ENCODE assay signal across 14 mouse cellular contexts in the genomic region with DNA sequence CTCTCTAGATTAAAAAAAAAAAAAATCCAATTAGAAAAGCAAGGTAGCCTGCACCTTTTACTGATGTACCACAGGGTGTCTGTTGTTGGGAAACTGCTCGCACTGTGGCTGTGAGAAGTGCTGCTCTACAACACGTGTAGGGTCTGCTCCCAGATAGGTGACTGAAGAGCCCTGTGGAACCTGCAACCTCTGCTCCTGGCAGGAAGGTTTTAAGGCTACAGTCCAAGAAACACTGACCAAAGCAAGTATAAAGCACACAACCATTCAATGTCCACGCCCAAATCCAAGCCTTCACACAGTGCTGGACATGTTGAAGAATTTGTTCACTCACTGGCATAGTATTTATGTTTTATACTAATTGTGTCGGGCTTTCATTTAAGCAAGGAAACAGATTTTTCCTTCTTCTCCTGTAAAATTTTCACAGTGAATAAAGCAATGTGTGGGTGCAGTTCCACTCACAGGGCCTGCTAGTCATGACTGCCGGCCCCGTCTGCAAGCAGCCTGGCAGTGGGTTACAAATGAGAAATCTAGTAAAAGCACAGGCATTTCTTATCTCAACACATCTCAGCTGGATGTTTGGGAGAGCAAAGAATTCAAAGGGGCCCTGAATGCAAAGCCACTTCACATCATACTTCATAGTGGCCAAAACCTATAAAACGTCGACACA.
DNase-seq lines count a peak whose midpoint lies in the region; ATAC-seq and TF ChIP-seq lines count a peak whose summit lies in the region.
"Had no signal": no experiment of that assay in that cellular context is flagged by ENCODE, and none has a peak within 500 bp of the region (broad histone marks: within the 10 kb centered on the region; RNA-seq: fewer than 3 reads in every experiment).

No protein-coding gene starts in this region.

- no peak for TF ChIP-seq CTCF in forebrain, postnatal 0 days (IDR thresholded peaks at IDR 0.05; ENCODE audit: low read depth)
- TF ChIP-seq CTCF in embryonic fibroblast, embryonic 13.5 days (IDR thresholded peaks at IDR 0.05; ENCODE audit: borderline replicate concordance, insufficient read depth, low read length), result no peak

- H3K4me2 ChIP-seq in forebrain, postnatal 0 days (ENCODE audit: low read depth), result no peak overlapping the region
- H3K4me2 ChIP-seq in forebrain, embryonic 16.5 days (ENCODE audit: low read length), result no peak overlapping the region
- no peak overlapping the region for H3K4me2 ChIP-seq in hindbrain, embryonic 11.5 days (replicated peaks; ENCODE audit: low read depth, low read length)
- no peak overlapping the region for H3K4me2 ChIP-seq in hindbrain, embryonic 13.5 days
- H3K4me2 ChIP-seq in limb, embryonic 12.5 days, result no peak overlapping the region
- H3K4me2 ChIP-seq: embryonic facial prominence, embryonic 15.5 days; midbrain, embryonic 11.5 days had no signal

- 58% methylated on average over 8 of the region's 8 CpGs for WGBS in forebrain, postnatal 0 days
- WGBS in forebrain, embryonic 16.5 days, result 75% methylated on average over 8 of the region's 8 CpGs
- 83% methylated on average over 8 of the region's 8 CpGs for WGBS in hindbrain, embryonic 11.5 days
- WGBS in hindbrain, embryonic 13.5 days, result 79% methylated on average over 8 of the region's 8 CpGs
- WGBS in limb, embryonic 12.5 days, result 59% methylated on average over 8 of the region's 8 CpGs
- WGBS in limb, embryonic 10.5 days, result 84% methylated on average over 8 of the region's 8 CpGs

- peak overlapping the region; percentile 9; the same call in 1 of the 2 replicates for H3K27ac ChIP-seq in forebrain, postnatal 0 days (ENCODE audit: low read depth, low read length)
- H3K27ac ChIP-seq in forebrain, embryonic 16.5 days (ENCODE audit: low read length), result no peak overlapping the region
- H3K27ac ChIP-seq in hindbrain, embryonic 11.5 days (ENCODE audit: low read depth, low read length), result 0 out of 2 replicates have a peak overlapping the region, but pooled peaks have one; percentile 13
- H3K27ac ChIP-seq in hindbrain, embryonic 13.5 days, result no peak overlapping the region; the same call in 1 of the 2 replicates
- H3K27ac ChIP-seq in limb, embryonic 12.5 days, result peak overlapping the region; percentile 70
- no peak overlapping the region for H3K27ac ChIP-seq in limb, embryonic 10.5 days
- H3K27ac ChIP-seq in embryonic fibroblast, embryonic 13.5 days (ENCODE audit: insufficient read depth, low read length), result peak overlapping the region; percentile 89
- H3K27ac ChIP-seq: embryonic facial prominence, embryonic 15.5 days had no signal

- ATAC-seq in forebrain, postnatal 0 days, result peak; percentile 14; the same call in 1 of the 2 replicates
- ATAC-seq in forebrain, embryonic 16.5 days, result no peak
- ATAC-seq in hindbrain, embryonic 11.5 days (ENCODE audit: low FRiP score), result no peak
- no peak for ATAC-seq in hindbrain, embryonic 13.5 days (ENCODE audit: low FRiP score)
- no peak for ATAC-seq in limb, embryonic 12.5 days (ENCODE audit: insufficient number of reproducible peaks, insufficient read depth, low FRiP score, low TSS enrichment, low read depth)
- ATAC-seq: inflammation-experienced regulatory T-cells, adult 6 months; Patski had no signal

- H3K4me3 ChIP-seq in forebrain, postnatal 0 days (ENCODE audit: low read depth, low read length), result no peak overlapping the region
- no peak overlapping the region for H3K4me3 ChIP-seq in forebrain, embryonic 16.5 days (replicated peaks; ENCODE audit: low read length)
- H3K4me3 ChIP-seq in hindbrain, embryonic 11.5 days (ENCODE audit: low read depth, low read length), result no peak overlapping the region
- no peak overlapping the region for H3K4me3 ChIP-seq in hindbrain, embryonic 13.5 days
- no peak overlapping the region for H3K4me3 ChIP-seq in limb, embryonic 12.5 days (replicated peaks)
- no peak overlapping the region for H3K4me3 ChIP-seq in limb, embryonic 10.5 days
- no peak overlapping the region for H3K4me3 ChIP-seq in embryonic fibroblast, embryonic 13.5 days (ENCODE audit: insufficient read depth, low read length)
- H3K4me3 ChIP-seq: embryonic facial prominence, embryonic 15.5 days had no signal

- TF ChIP-seq POLR2A in embryonic fibroblast, embryonic 13.5 days (IDR thresholded peaks at IDR 0.05; ENCODE audit: low read depth, low read length), result no peak

- no peaks in the 10 kb centered on the region for H3K27me3 ChIP-seq in forebrain, postnatal 0 days (ENCODE audit: insufficient read depth, low read length)
- H3K27me3 ChIP-seq in forebrain, embryonic 16.5 days (replicated peaks; ENCODE audit: control insufficient read depth, insufficient read depth, low read length), result no peaks in the 10 kb centered on the region
- no peaks in the 10 kb centered on the region for H3K27me3 ChIP-seq in hindbrain, embryonic 11.5 days (ENCODE audit: control insufficient read depth, insufficient read depth, low read length)
- no peaks in the 10 kb centered on the region for H3K27me3 ChIP-seq in hindbrain, embryonic 13.5 days
- no peaks in the 10 kb centered on the region for H3K27me3 ChIP-seq in limb, embryonic 12.5 days
- H3K27me3 ChIP-seq in limb, embryonic 10.5 days (ENCODE audit: low read depth, poor library complexity, severe bottlenecking), result no peaks in the 10 kb centered on the region
- H3K27me3 ChIP-seq: embryonic facial prominence, embryonic 15.5 days; Patski had no signal

- no peaks in the 10 kb centered on the region for H3K36me3 ChIP-seq in forebrain, postnatal 0 days (ENCODE audit: insufficient read depth)
- H3K36me3 ChIP-seq in forebrain, embryonic 16.5 days (ENCODE audit: control insufficient read depth, insufficient read depth), result no peaks in the 10 kb centered on the region
- no peaks in the 10 kb centered on the region for H3K36me3 ChIP-seq in hindbrain, embryonic 11.5 days (ENCODE audit: control insufficient read depth, insufficient read depth, low read length)
- H3K36me3 ChIP-seq in hindbrain, embryonic 13.5 days, result no peaks in the 10 kb centered on the region
- H3K36me3 ChIP-seq in limb, embryonic 12.5 days, result no peaks in the 10 kb centered on the region
- H3K36me3 ChIP-seq in limb, embryonic 10.5 days, result no peaks in the 10 kb centered on the region
- H3K36me3 ChIP-seq: embryonic facial prominence, embryonic 15.5 days had no signal

- no peaks in the 10 kb centered on the region for H3K4me1 ChIP-seq in forebrain, postnatal 0 days (ENCODE audit: insufficient read depth)
- H3K4me1 ChIP-seq in forebrain, embryonic 16.5 days (replicated peaks; ENCODE audit: control insufficient read depth, insufficient read depth, low read length), result peaks cover 12% of the 10 kb centered on the region
- H3K4me1 ChIP-seq in hindbrain, embryonic 11.5 days (replicated peaks; ENCODE audit: control insufficient read depth, insufficient read depth, low read length), result no peaks in the 10 kb centered on the region; the same call in 1 of the 2 replicates
- H3K4me1 ChIP-seq in hindbrain, embryonic 13.5 days (replicated peaks), result peaks cover 11% of the 10 kb centered on the region
- H3K4me1 ChIP-seq in limb, embryonic 12.5 days (replicated peaks), result peaks cover 39% of the 10 kb centered on the region
- H3K4me1 ChIP-seq in limb, embryonic 10.5 days, result peaks cover 28% of the 10 kb centered on the region
- H3K4me1 ChIP-seq in embryonic fibroblast, embryonic 13.5 days (ENCODE audit: control insufficient read depth, insufficient read depth, low read length), result peaks cover 7% of the 10 kb centered on the region
- H3K4me1 ChIP-seq: embryonic facial prominence, embryonic 15.5 days had no signal

- DNase-seq in forebrain, postnatal 0 days, result no peak
- no peak for DNase-seq in hindbrain, embryonic 11.5 days (ENCODE audit: low spot score)
- no peak for DNase-seq in limb, embryonic 10.5 days (ENCODE audit: low spot score)
- DNase-seq in left cerebral cortex, adult 11 months (ENCODE audit: low spot score), result no peak
- DNase-seq: cerebellum, adult 2 months; layer of hippocampus, adult 9-11 months had no signal

- H3K9me3 ChIP-seq in forebrain, postnatal 0 days (ENCODE audit: low read length), result no peaks in the 10 kb centered on the region
- no peaks in the 10 kb centered on the region for H3K9me3 ChIP-seq in forebrain, embryonic 16.5 days (ENCODE audit: control insufficient read depth, low read length)
- no peaks in the 10 kb centered on the region for H3K9me3 ChIP-seq in hindbrain, embryonic 11.5 days (ENCODE audit: control insufficient read depth, low read length)
- H3K9me3 ChIP-seq in hindbrain, embryonic 13.5 days, result no peaks in the 10 kb centered on the region
- H3K9me3 ChIP-seq in limb, embryonic 12.5 days, result no peaks in the 10 kb centered on the region
- no peaks in the 10 kb centered on the region for H3K9me3 ChIP-seq in limb, embryonic 10.5 days (replicated peaks)
- H3K9me3 ChIP-seq: embryonic facial prominence, embryonic 15.5 days had no signal

- H3K9ac ChIP-seq in forebrain, postnatal 0 days, result no peak overlapping the region
- no peak overlapping the region for H3K9ac ChIP-seq in forebrain, embryonic 16.5 days (replicated peaks; ENCODE audit: low read depth, low read length)
- no peak overlapping the region for H3K9ac ChIP-seq in hindbrain, embryonic 11.5 days (ENCODE audit: low read depth, low read length)
- no peak overlapping the region for H3K9ac ChIP-seq in hindbrain, embryonic 13.5 days
- no peak overlapping the region for H3K9ac ChIP-seq in limb, embryonic 12.5 days (replicated peaks)
- H3K9ac ChIP-seq: embryonic facial prominence, embryonic 15.5 days had no signal

Comparison
In these comparisons a context has a peak if more than half of its experiments do, and no peak if none do; other contexts are left out.
1. H3K27ac ChIP-seq: peak in forebrain, postnatal 0 days (single experiment), hindbrain, embryonic 11.5 days (single experiment), limb, embryonic 12.5 days (single experiment) and embryonic fibroblast, embryonic 13.5 days (single experiment); none in forebrain, embryonic 16.5 days (single experiment), hindbrain, embryonic 13.5 days (single experiment) and limb, embryonic 10.5 days (single experiment).